Mouse (Mus musculus) G1E (cell line): Measurements from ENCODE around the gene Abcc5. TPM values are rescaled to one million over a fixed set of nuclear protein-coding genes. Genes with fewer than 3 reads are reported as not detected.

Source experiments
- ATAC-seq: 2 replicates; pipeline ENCODE4 v1.8.0; 2016; ENCODE audit warnings: mild to moderate bottlenecking; ENCODE audit not compliant: insufficient number of reproducible peaks, poor library complexity, low FRiP score, severe bottlenecking; ENCODE audit errors: extremely low read depth
- DNase-seq: peaks from one replicate; pipeline ENCODE4 v3.0.0; 2012; ENCODE audit warnings: low spot score
- H3K27me3 ChIP-seq: 2 replicates; pipeline ENCODE4 v1.6.1; 2012; ENCODE audit warnings: mild to moderate bottlenecking, low read length, inconsistent platforms; ENCODE audit not compliant: insufficient read depth
- H3K36me3 ChIP-seq: replicated peaks from 2 replicates; pipeline ENCODE3; 2012; ENCODE audit warnings: mild to moderate bottlenecking, inconsistent platforms
- H3K4me1 ChIP-seq: 2 replicates; pipeline ENCODE4 v1.6.1; 2012; ENCODE audit warnings: low read depth, low read length, inconsistent platforms, mixed read lengths; ENCODE audit not compliant: insufficient read depth
- H3K4me3 ChIP-seq: 2 replicates; pipeline ENCODE4 v1.5.1; 2012; ENCODE audit warnings: low read depth, mild to moderate bottlenecking, inconsistent platforms, low read length, moderate library complexity, mixed read lengths
- H3K9me3 ChIP-seq: replicated peaks from 2 replicates; pipeline ENCODE4 v1.6.1; 2012; ENCODE audit warnings: inconsistent platforms
- CTCF ChIP-seq: IDR thresholded peaks from 2 replicates; pipeline ENCODE4 v1.5.1; 2012; ENCODE audit warnings: low read depth, low read length, inconsistent platforms, mixed read lengths
- GATA1 ChIP-seq: IDR thresholded peaks from 2 replicates; pipeline ENCODE4 v1.6.1; 2012; ENCODE audit warnings: borderline replicate concordance, low read length, inconsistent platforms, mixed read lengths
- GATA2 ChIP-seq: IDR thresholded peaks from 2 replicates; pipeline ENCODE4 v1.6.1; 2012; ENCODE audit warnings: low read depth, low read length, inconsistent platforms, borderline replicate concordance
- POLR2AphosphoS5 ChIP-seq: IDR thresholded peaks from 2 replicates; pipeline ENCODE4 v1.6.1; 2012; ENCODE audit warnings: low read depth, low read length, inconsistent platforms; ENCODE audit not compliant: insufficient replicate concordance
- TAL1 ChIP-seq: conservative IDR thresholded peaks from 2 replicates; pipeline ENCODE4 v1.6.1; 2012; ENCODE audit warnings: low read depth, low read length, inconsistent platforms, mixed read lengths
- polyA plus RNA-seq: library from polyadenylated mRNA; stranded (reverse); fragments of >175 nt; gene quantifications from 2 replicates; pipeline ENCODE4 v1.2.3, GENCODE M21; 2012
- total RNA-seq, 2 experiments: library from RNA; stranded (forward) in 1 of 2; stranded (reverse) in 1 of 2; fragments of 200-1000 nt in 1 of 2; fragments of >200 nt in 1 of 2; fragmentation: Nextera tagmentation in 1 of 2; gene quantifications; 2 replicates each; pipeline ENCODE4 v1.2.3; 2014 to 2017

Abcc5 gene
- total and polyA plus RNA-seq, 3 experiments, result 3.6 to 76.4 (median 24.6) TPM

GRCm38 (mm10) chr16:20323907-20324306 is 102.3 kb downstream of the Abcc5 start:
- Histone ChIP-seq H3K4me1 (peaks cover 9% of the 10 kb centered on the region), H3K4me3 (no peak overlapping the region), H3K9me3 (no peaks in the 10 kb centered on the region), H3K36me3 (no peaks in the 10 kb centered on the region), H3K27me3 (peaks cover 20% of the 10 kb centered on the region)
- ATAC-seq (no peak), DNase-seq (no peak)
- TF ChIP-seq TAL1 (no peak), GATA2 (no peak), GATA1 (no peak), CTCF (no peak), POLR2AphosphoS5 (no peak)

GRCm38 (mm10) chr16:20322274-20322673 is 103.9 kb downstream of the Abcc5 start:
- Histone ChIP-seq H3K27me3 (peaks cover 21% of the 10 kb centered on the region), H3K4me3 (no peak overlapping the region), H3K4me1 (peaks cover 9% of the 10 kb centered on the region), H3K36me3 (no peaks in the 10 kb centered on the region), H3K9me3 (no peaks in the 10 kb centered on the region)
- DNase-seq, result no peak
- TF ChIP-seq CTCF, result no peak
- TF ChIP-seq POLR2AphosphoS5, result no peak
- no peak for TF ChIP-seq GATA2
- TF ChIP-seq TAL1, result no peak
- no peak for TF ChIP-seq GATA1
- ATAC-seq, result no peak

GRCm38 (mm10) chr16:20316770-20317169 is 109.4 kb downstream of the Abcc5 start:
- Histone ChIP-seq H3K27me3 (peaks cover 53% of the 10 kb centered on the region), H3K36me3 (no peaks in the 10 kb centered on the region), H3K4me3 (no peak overlapping the region), H3K9me3 (no peaks in the 10 kb centered on the region), H3K4me1 (peaks cover 12% of the 10 kb centered on the region)
- DNase-seq (no peak), ATAC-seq (no peak)
- no peak for TF ChIP-seq GATA1
- TF ChIP-seq POLR2AphosphoS5, result no peak
- TF ChIP-seq CTCF, result no peak
- no peak for TF ChIP-seq TAL1
- TF ChIP-seq GATA2, result no peak

- Histone ChIP-seq H3K36me3 (no peaks in the 10 kb centered on the region), H3K4me1 (peaks cover 12% of the 10 kb centered on the region), H3K4me3 (no peak overlapping the region), H3K9me3 (no peaks in the 10 kb centered on the region), H3K27me3 (peaks cover 57% of the 10 kb centered on the region)
- TF ChIP-seq TAL1 (no peak), GATA1 (no peak), GATA2 (no peak), POLR2AphosphoS5 (no peak)
- ATAC-seq, result no peak
- no peak for DNase-seq
These were observed 110.9 kb downstream of the Abcc5 start for GRCm38 (mm10) chr16:20315266-20315665.

DNA sequence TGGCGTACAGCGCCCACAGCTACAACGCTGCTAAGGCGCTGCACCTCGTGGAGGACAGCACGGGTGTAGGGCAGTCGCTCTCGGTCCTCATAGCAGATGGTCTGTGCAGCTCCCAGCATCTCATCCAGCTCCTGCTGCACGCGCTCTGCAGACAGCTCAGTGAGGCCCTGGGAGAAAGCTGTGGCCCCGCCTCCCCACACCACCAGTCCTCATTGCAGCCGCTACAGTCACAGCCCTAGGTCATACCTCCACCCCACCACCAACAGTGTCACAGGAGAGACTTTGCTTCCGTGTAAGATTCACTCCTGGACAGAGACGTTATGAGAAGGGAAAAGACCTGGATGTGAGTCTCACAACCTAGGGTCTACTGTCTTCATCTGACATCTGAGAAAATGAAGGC is 113.9 kb downstream of the Abcc5 start:
- Histone ChIP-seq H3K4me1 (peaks cover 20% of the 10 kb centered on the region), H3K27me3 (peaks cover 71% of the 10 kb centered on the region), H3K9me3 (no peaks in the 10 kb centered on the region), H3K36me3 (no peaks in the 10 kb centered on the region), H3K4me3 (no peak overlapping the region)
- ATAC-seq, result no peak
- TF ChIP-seq GATA2 (no peak), POLR2AphosphoS5 (no peak), GATA1 (no peak), TAL1 (no peak), CTCF (no peak)
- no peak for DNase-seq

- Histone ChIP-seq H3K9me3 (no peaks in the 10 kb centered on the region), H3K36me3 (peaks cover 29% of the 10 kb centered on the region), H3K27me3 (peaks cover 7% of the 10 kb centered on the region), H3K4me1 (peaks cover 55% of the 10 kb centered on the region), H3K4me3 (peak within 1 kb of the TSS; percentile 89)
- TF ChIP-seq GATA2 (no peak), TAL1 (peak; percentile 88), CTCF (0 out of 2 replicates have a peak, but pooled peaks have one; percentile 31)
- peak; percentile 86 for ATAC-seq
- peak; percentile 73 for DNase-seq
These were observed 124.2 kb downstream of the Abcc5 start, which contains the start of gene Parl for GRCm38 (mm10) chr16:20301770-20302649. Parl (minus strand) TSS chr16:20302387.
